Mouse (Mus musculus): ENCODE measurements around the gene Ctrb1.

Gene Ctrb1

DNA sequence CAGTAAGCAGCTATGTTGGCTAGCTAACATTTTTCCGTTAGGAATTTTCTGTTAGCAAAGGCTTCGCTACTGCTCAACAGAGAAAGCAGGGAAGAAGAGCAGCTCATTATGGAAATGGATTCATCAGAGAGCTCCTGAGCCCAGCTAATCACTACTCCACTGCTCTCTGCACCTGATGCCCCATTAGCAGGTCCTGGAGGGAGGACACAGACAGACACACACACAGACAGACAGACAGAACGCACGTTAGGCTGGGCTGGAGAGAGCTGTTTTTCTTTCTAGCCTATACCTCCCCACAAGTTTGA lies 26.6 kb upstream of the Ctrb1 start:
- no peak for DNase-seq (ENCODE audit: low read depth, low spot score)

DNA sequence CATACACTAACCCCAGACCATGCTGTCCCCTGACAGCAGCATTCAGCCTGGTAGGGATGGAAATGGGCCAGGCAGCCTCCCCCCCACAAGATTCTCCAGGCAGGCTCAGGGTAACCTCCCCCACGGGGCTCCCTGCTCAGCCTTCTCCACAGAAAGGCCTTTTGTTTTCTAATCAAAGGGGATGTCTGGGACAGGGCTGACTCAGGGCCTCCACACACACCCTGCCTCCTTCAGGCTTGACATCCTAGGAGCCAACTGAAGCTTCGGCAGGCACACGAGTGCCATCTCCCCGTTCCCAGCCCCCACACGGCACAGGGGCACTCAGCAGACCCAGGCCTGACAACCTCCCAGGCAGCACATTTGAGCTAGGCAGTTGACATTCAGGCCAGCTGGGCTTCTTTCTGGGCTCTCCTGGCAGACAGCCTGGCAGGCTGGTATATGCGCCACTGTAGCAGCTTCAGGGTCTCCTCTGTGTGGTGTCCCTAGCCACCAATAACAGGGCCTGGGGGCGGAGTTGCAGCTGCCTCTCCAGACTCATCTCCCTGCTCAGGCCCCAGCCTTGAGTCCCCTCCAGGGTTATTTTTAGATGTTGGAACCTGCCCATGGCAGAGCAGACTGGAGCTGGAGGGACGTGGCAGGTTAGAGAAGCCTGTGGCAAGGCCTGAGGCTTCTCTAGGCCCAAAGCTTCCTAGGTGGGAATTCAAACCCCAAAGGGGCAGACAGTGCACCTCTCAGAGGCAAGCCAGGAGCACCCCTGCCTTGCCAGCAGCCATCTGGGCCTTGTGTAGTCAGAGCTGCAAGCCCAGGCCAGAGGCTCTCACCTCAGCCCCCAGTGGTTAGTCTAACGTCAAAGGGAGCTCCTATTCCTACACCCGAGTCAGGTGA lies 26.0 kb upstream of the Ctrb1 start:
- DNase-seq (ENCODE audit: low read depth, low spot score) = peak; percentile 72

DNA sequence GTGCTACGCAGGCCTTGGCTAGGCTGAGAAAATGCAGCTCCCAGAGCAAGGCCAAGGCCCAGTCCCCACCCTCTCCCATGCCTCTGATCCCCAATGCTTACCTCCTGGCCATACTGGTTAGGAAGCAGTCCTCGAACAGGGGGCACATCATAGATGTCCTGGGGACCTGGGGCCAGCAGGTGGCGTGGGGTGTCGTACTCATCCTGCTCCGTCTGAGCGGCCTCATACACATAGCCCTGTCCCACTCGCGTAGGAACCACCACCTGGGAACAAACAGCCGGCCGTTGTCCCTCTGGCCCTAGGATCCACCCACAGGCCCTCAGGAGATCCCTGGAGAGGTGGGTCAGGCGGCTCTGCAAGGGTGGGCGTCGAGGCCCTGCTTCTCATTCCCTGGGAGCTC lies 24.7 kb upstream of the Ctrb1 start:
- no peak for DNase-seq (ENCODE audit: low read depth, low spot score)

DNA sequence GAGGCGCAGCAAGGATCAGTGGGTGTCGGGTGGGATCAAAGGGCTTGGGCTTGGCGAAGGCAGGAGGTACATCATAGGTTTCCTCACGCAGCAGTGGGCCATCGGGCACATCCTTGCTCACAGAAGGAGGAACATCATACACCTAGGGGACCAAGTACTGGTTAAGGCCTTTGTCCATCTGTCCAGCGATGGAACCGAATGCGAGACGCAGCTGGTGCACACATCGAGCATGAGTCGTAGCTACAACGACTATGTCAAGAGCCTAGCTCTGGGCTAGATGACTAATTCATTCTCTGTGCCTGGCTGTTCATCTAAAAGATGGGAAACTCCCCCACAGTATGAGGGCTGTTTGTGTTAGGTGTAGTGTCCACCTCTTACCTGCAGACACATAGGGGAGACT lies 23.5 kb upstream of the Ctrb1 start:
- DNase-seq (ENCODE audit: low read depth, low spot score) = no peak

DNA sequence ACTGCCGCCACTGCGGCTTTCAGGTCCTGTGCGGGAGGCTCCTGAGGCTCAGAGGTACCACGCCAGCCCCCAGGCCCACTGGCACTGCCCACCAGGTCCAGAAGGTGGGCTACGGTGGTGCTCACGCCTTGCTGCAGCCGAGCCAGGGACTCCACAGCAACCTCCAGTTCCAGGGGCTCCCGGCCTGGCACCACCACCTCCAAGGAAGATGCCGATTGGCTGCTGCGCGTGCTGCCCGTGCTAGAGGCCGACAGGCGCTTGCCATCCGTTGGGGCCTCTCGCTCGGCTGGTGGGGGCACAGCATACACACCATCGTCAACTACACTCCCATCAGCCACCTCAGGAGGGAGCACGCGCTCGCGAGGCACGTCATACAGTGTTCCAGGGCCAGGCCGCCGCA lies 23.0 kb upstream of the Ctrb1 start:
- DNase-seq (ENCODE audit: low read depth, low spot score) = no peak

DNA sequence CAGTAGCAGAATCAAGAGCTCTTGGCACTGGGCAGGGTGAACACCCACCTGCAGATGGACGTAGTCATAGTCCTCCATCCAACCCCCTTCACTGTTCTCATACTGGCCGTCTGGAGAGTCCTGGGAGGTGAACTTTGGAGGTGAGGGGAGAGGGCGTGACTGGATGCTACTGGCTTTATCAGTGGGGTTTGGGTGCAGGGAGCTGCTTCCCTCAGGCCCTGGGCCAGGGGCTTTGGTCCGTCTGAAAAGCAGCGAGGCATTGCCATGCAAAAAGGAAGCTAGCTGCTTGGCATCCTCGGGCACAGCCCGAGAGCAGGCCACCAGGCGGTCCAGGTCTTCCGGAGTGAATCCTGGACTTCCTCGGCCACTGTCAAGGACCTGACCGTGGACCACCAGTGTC lies 22.5 kb upstream of the Ctrb1 start:
- no peak for DNase-seq (ENCODE audit: low read depth, low spot score)

DNA sequence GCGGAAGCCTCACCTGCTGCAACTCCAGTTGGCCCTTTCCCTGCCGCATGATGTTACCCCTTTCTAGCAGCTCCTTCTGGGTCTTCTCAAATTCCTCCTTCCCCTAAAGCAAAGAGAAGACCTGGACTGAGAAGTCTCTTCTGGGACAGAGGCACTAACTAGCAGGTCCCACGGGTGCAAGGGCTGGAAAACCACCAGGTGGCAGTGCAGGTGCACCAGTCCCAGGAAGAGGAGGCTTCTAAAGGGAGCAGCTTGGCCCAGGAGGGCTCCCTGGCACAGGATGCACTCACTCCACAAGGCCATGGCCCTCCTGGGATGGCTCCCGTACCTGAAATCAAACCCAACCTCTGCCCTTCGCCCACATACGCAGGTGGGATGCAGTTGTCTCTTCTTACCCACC lies 21.8 kb upstream of the Ctrb1 start:
- DNase-seq (ENCODE audit: low read depth, low spot score) = no peak

DNA sequence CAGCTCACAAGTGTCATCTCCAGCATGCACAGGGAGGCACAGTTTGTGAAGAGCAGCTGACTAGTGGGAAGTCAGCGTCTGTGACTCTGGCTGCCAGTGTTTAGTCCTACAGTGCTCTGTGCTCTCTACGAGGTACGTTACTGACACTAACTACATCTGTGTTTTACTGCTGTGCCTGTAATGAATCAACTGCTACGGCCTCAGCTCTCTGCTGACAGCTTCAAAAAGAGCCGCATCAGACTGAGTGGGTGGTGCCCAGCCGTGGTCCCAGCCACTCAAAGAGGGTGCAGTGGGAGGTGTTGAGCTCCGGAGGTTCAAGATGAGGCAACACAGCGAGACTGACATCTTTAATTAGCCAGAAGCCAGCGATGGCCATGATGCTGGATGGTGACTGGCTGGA lies 21.3 kb upstream of the Ctrb1 start:
- DNase-seq (ENCODE audit: low read depth, low spot score) = no peak

DNA sequence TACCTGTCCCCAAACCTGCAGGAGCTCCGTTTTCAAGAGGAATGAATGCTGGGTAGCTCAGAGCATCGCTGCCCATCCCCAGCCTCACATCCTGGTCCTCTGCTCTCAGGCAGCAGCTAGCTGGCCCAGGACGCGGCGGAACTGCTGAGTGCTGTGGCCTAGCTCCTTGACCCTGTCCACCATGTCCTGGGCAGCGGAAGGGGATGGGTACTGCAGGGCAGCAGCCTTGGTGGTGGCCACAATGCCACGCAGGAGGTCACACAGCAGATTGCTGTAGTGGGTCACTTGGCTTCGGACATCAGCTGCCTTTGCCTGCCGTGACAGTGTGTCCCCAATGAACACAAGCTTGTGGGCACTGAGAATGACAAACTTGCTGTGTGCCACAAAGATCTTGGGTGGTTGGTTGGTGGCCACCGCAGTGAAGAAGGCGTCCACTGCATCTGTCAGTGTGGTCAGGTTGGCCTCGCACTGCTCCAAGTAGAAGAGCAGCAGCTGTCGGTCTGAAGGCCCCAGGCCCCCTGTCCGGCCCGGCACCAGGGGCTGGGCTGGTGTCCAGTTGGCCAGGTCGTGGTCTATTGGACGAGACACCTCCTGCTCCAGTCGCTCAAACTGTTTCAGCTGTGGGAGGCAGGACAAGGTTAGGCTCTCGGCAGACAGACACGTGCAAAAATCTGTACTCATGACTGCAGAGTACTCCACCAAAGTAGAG lies 20.1 kb upstream of the Ctrb1 start:
- no peak for DNase-seq (ENCODE audit: low read depth, low spot score)

DNA sequence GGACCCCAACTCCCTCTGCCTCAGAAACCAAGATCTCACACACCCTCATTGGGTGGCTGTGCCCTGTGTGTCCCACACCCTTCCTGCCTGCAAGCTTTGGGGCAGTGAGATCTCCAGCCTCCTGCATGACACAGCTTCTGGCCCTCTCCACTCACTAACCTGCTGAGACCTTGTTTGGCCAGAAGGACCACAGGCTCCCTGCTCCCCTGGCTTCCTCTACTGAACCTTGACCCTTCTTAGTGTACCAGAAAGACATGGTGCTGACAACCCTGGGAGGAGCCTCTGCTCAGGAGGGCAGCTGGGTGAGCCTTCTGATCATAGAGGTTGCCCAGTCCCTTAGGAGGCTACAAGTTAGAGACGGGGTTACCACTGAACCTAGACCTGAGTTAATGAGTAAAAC lies 18.4 kb upstream of the Ctrb1 start:
- no peak for DNase-seq (ENCODE audit: low read depth, low spot score)

DNA sequence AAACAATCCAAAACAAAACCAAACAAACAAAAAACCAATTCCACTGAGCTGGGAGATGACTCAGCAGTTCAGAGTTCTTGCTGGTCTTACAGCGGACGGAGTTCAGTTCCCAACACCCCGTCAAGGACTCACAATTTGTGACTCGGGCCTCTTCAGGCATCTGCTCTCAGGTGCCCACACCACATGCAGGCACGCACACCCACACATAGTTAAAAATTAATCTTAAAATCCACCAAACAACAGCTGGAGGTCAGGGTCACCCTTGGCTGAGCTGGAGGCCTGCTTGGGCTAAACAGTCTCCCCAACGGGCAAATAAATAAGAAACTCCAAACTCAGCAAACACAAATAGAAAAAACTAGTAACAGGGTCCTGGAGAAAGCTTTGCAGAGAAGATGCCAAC lies 17.5 kb upstream of the Ctrb1 start:
- DNase-seq (ENCODE audit: low read depth, low spot score) = no peak

DNA sequence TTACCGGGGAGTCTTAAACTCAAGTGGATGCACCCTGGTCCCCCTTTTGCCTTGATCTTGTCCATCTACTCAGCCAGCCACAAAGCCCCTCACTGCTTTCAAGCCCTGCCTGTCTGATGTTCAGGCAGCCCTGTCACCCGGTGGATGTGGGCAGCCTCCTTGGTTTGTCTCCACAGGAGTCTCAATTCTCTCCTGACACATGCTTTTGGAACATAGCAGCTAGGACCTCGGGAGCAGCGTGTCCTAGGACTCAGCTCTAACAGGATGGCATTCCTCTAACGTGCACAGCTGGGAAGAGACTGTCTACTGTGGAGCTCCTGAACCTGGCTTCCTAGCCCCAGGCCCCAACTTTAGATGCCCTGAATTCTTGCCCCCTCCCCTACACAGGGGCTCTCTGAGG lies 14.9 kb upstream of the Ctrb1 start:
- DNase-seq (ENCODE audit: low read depth, low spot score) = no peak

DNA sequence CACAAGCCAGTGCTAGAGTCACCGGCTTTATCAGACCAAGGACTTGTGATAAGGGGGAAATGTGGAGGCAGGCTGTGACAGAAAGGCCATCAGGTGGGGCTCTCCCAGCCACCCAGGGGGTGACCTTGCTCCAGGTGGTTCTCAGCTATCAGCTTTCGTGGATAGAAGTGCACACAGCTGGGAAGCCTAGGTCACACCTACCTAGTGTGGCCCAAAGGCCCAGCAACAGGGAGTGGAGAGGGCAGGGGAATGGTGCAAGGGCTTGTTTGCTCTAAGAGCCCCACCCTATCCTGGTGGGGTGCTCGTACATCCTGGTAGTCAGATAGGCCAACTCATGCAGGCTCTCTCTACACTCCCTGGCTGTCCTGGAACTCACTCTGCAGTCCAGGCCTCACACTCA lies 14.4 kb upstream of the Ctrb1 start:
- no peak for DNase-seq (ENCODE audit: low read depth, low spot score)

DNA sequence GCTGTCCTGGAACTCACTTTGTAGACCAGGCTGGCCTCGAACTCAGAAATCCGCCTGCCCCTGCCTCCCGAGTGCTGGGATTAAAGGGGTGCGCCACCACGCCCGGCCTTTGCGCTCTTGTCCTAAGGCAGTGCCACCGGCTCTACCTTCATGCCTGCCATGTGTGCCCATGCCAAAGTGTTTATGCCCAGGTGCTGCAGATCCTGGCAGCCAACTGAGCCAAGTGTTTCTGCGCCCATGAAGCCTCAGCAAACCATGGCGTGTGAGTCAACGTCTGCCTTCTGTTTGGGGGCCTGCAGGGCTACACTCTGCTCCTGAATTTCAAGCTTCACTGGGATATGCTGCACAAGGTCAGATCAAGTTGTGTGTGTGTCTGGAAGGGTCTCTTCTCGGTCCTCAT lies 13.8 kb upstream of the Ctrb1 start:
- DNase-seq (ENCODE audit: low read depth, low spot score) = no peak

DNA sequence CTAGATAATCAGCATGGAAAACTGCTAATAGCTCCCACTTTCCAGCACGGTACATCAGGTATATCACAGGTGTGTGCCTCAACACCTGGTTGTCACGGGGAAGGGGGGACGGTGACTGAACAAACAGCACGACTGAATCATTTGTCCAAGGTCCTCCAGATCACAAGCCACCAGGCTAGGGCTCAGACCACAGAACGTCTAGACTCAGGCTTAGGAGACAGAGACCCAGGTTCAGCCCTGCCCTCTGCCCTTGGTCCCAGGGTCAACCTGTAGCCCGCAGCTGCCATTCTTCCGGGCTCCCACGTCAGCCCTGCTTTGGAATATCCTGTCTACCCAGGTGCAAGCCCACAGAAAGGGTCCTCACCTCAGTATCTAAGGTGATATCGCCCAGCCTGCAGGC lies 10.6 kb upstream of the Ctrb1 start:
- no peak for DNase-seq (ENCODE audit: low read depth, low spot score)

DNA sequence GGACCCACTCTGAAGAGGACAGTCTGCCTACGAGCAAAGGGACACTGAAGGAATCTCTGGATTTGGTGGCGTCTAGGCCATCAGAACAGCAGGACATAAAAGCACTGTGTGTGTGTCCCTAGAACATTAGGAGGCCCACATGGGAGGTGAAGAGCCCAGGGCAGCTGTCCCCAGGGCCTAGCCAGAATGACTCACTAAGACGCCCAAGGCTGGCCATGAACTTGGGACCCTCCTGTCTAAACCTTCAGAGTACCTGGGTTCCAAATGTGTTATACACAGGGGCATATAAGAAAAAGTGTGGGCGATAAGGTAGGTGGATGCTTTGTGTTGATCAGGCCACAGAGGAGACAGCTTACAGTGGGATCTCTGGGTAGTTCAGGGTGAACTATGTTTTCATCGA lies 9.9 kb upstream of the Ctrb1 start:
- DNase-seq (ENCODE audit: low read depth, low spot score) = no peak

DNA sequence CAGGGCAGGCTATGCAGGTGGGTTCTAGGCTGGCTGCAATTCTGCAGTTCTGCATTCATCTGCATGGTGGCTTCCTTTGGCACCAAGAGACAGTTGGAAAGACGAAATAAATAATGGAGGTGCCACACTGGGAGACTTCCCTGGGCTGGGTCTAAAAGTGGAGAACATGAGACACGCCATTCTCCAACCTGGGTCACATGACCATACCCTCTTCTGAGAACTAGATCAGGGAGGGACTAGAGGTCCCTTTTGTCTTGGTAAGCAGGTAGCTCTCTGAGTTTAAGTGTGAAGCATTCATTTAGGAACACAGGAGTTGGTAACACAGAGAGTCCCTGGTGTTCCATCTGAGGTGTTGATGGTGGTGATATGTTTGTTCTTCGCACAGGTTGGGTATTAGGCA lies 9.4 kb upstream of the Ctrb1 start:
- DNase-seq (ENCODE audit: low read depth, low spot score) = no peak

DNA sequence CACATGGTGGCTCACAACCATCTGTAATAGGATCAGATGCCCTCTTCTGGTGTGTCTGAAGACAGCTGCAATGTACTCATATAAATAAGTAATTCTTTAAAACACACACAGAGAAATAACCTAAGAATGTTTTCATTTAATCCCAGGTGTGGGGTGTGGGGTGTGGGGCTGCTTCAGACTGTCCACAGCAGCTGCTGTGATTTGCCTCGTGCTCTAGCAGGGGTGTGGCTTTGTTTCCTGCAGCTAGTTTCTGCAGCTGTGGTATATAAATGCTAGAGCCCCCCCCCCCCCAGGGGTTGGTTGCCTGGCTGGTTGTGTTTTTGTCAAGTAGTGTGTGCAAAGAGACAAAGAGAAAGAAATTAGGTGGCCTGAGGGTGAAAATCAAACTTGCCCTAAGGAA lies 8.2 kb upstream of the Ctrb1 start:
- DNase-seq (ENCODE audit: low read depth, low spot score) = no peak

DNA sequence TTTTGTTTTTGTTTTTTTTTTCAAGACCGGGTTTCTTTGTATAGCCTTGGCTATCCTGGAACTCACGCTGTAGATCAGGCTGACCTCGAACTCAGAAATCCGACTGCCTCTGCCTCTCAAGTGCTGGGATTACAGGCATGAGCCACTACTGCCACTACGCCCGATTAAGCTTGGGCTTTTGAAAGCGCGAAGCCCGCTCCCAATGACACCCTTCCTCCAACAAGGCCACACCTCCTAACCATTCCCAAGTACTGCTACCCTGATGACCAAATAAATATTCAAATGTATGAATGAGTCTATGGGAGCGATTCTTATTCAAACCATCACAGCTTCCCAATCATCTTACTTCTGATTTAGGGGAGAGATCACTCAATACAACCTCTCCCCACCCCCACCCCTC lies 6.8 kb upstream of the Ctrb1 start:
- DNase-seq (ENCODE audit: low read depth, low spot score) = no peak

DNA sequence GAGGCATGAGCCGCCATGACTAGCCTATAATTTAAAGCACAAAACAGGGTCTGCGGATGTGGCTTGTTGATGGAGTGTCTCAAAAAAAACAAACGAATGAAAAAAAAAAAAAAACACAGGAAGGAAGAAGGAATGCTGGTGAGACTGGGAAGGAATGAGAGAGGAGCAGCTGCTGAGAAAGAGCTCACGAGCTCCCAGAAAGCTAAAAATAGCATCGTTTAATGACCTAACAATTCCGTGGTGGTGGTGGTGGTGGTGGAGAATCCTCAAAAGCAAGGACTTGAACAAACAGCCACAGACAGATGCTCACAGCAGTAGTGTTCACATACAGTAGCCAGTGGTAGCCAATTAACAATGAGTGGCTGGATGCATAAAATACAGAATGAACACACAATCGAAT lies 4.6 kb upstream of the Ctrb1 start:
- DNase-seq (ENCODE audit: low read depth, low spot score) = no peak

DNA sequence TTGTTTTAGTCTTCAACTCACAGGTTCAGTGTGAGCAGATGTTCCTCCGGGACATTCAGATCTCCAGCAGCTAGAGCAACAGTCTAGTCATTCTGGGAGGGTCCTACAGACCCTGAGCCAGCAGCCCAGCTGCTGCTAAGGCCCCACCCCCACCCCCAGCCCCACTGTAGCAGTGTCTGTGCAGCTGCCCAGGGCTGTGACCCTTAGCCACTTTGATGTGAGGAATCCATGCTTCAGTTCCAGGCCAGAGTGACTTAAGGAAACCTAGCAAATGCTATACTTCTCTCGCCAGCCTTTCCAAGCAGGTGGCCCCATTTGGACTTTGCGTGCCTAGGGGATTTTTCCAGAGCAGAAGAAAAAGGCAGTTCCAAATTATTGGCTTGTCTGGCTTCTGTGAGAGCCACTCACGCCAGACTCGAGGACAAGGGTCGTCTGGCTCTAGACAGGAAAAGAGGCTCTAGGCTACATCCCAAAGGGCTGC lies 2.5 kb upstream of the Ctrb1 start:
- no peak for DNase-seq (ENCODE audit: low read depth, low spot score)

DNA sequence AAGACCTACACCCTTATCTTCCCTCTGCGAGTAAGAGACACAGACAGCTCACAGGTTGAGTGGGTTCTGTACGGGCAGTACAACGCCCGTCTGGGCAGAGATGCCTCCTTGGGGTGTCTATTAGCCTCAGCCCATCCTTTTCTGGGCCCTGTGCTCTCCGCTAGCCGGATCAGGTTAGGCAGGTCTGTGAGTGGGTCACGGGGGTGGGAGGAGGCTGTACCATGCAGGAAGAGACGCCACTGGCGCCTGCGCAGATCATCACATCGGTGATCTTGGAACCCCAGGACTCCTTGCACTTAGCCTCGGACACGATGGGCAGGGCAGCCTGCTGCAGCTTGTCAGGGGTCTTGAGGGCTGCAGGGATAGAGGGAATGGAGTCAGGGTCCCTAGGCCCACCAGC lies 3.9 kb downstream of the Ctrb1 start:
- no peak for DNase-seq (ENCODE audit: low read depth, low spot score)

DNA sequence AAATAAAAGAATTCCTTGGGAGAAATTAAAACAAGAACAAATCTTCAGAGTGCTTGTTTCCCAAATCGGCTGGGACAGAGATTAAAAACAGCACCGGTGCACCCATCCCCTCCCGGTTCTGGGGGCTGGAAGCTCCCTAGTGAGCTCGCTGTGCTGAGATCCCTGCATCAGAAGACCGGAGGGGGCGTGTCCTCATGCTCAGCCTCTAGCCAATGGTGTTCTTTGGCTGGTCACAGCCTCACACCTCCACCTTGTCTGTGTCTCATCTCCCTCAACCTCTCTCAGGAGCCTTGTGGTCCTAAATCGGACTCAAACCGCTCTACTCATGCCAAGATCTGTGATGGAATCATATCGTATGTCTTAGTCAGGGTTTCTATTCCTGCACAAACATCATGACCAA lies 8.3 kb downstream of the Ctrb1 start:
- DNase-seq (ENCODE audit: low read depth, low spot score) = no peak

Measured in telencephalon, adult 2 months (tissue).